Mouse (Mus musculus) kidney, embryonic 15.5 days (tissue): ENCODE data around the gene U2af1. TPM values are rescaled to one million over a fixed set of nuclear protein-coding genes. Genes with fewer than 3 reads are reported as not detected.
"Not testable (repeated sequence)": the region's sequence is repeated elsewhere in the genome, so short reads cannot be mapped to it uniquely, and the experiment has no call there.

Experiments used
- ATAC-seq: fragments of 200-750 bp; cut with Nextera tagmentation; replicated peaks from 2 replicates; pipeline ENCODE4 v1.8.0; 2017; ENCODE audit warnings: moderate TSS enrichment; ENCODE audit not compliant: low FRiP score
- H3K27ac ChIP-seq: fragments of 300-500 bp; sonication (generic); 2 replicates; pipeline ENCODE4 v1.5.1; 2015; ENCODE audit warnings: mild to moderate bottlenecking, inconsistent platforms
- H3K27me3 ChIP-seq: fragments of 300-500 bp; sonication (generic); 2 replicates; pipeline ENCODE4 v1.6.1; 2015; ENCODE audit warnings: inconsistent platforms
- H3K36me3 ChIP-seq: fragments of 300-500 bp; sonication (generic); 2 replicates; pipeline ENCODE4 v1.6.1; 2015; ENCODE audit warnings: inconsistent platforms
- H3K4me1 ChIP-seq: fragments of 300-500 bp; sonication (generic); 2 replicates; pipeline ENCODE4 v1.6.1; 2015; ENCODE audit warnings: inconsistent platforms
- H3K4me2 ChIP-seq: fragments of 300-500 bp; sonication (generic); 2 replicates; pipeline ENCODE4 v1.6.1; 2015; ENCODE audit warnings: moderate library complexity, mild to moderate bottlenecking, inconsistent platforms
- H3K4me3 ChIP-seq: fragments of 300-500 bp; sonication (generic); replicated peaks from 2 replicates; pipeline ENCODE4 v1.5.1; 2015; ENCODE audit warnings: mild to moderate bottlenecking, inconsistent platforms
- H3K9ac ChIP-seq: fragments of 300-500 bp; sonication (generic); 2 replicates; pipeline ENCODE4 v1.6.1; 2015; ENCODE audit warnings: mild to moderate bottlenecking, inconsistent platforms
- H3K9me3 ChIP-seq: fragments of 300-500 bp; sonication (generic); replicated peaks from 2 replicates; pipeline ENCODE4 v1.6.1; 2016; ENCODE audit warnings: inconsistent platforms
- WGBS: fragments of 180-500 bp; shearing (Covaris S2); methylation state at CpG from one replicate; pipeline ENCODE4 v1.1.7; 2015; ENCODE audit warnings: mixed read lengths; 5-methylcytosine and 5-hydroxymethylcytosine counted together
- polyA plus RNA-seq: library from polyadenylated mRNA; unstranded; fragments of >200 nt; fragmentation: Nextera tagmentation; extraction: Ambion mirVana; gene quantifications from 2 replicates; pipeline ENCODE4 v1.2.1, GENCODE M21; 2015

Gene U2af1
- 335 and 336 TPM in 2 replicates for polyA plus RNA-seq

DNA sequence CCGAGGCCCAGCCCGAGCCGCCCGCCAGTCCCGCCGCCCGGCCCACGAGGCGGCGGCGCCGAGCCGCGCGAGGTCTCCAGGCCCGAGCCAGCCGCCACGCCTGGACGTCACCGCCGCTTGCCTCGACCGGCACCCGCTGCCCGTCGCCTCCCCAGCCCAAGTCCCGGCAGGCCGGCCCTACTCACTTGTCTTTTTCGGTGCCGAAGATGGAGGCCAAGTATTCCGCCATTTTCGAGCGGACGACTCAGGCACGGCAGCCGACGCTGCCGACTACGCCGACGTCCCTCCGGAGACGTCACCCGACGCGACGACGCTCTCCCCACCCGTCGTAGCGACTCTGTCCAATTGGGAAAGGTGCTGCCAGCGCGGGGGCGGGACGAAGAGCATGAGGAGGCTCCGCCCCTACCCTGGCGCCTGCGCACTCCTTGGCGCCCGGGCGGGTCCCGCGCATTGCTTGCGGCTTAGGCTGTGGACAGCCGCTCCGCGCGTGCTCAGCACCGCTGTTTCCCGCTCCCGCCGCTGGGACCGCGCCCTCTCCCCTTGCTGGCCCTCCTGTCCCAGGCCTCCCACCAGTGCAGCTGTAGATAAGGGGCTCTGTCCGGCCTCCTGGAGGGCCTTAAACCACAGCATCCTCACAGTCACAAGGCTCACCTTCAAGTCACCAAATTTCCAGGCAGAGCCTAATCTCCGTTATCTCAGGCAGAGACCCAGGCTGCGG lies at the start of gene U2af1:
TSS of gene U2af1 (minus strand) at position 425 of the 718 bp plus-strand sequence.
- no peaks in the 10 kb centered on the region for H3K27me3 ChIP-seq
- H3K36me3 ChIP-seq: peaks cover 31% of the 10 kb centered on the region
- WGBS: under 1% methylated on average over 77 of the region's 77 CpGs
- peak; percentile 99 for ATAC-seq
- H3K4me2 ChIP-seq: peak within 1 kb of the TSS; percentile 92
- H3K4me3 ChIP-seq: peak within 1 kb of the TSS; percentile 70
- peak within 1 kb of the TSS; percentile 87 for H3K27ac ChIP-seq
- no peaks in the 10 kb centered on the region for H3K9me3 ChIP-seq
- H3K4me1 ChIP-seq: peaks cover 25% of the 10 kb centered on the region
- H3K9ac ChIP-seq: peak within 1 kb of the TSS; percentile 95

DNA sequence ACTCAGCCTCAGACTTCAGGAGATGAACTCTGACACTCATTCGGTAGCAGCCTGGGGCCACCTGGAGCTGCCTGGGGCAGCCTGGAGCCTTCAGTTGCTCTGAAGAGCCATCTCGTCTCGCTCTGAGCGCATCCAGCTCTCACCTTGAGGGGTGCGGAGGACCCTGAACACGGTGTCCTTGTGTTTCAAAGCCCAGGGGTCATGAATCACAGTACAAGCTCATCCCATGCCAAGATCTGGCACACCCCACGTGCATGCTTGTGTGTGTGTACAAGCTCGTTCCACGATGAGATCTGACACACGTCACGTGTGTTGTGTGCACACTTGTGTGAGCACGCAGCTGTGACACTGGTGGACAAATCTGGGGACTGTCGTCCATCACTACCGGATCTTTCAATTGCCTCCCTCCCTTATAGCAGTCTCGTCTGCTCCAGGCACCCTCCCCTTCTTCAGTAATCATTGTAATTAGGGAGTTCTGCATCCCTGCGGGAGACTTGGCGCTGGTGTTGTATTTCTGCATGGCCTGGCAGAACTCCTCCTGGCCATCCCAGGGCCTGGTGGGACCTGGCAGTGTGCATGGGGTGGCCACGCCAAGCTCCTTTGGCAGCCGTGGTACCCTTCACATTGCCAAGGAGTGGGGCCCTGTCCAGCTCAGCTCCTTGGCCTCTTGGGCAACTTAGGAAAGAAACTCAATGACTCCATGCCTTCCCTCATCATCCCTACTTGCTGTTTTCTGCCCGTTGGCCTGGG lies 46.8 kb upstream of the U2af1 start:
- WGBS: 57% methylated on average over 20 of the region's 20 CpGs

DNA sequence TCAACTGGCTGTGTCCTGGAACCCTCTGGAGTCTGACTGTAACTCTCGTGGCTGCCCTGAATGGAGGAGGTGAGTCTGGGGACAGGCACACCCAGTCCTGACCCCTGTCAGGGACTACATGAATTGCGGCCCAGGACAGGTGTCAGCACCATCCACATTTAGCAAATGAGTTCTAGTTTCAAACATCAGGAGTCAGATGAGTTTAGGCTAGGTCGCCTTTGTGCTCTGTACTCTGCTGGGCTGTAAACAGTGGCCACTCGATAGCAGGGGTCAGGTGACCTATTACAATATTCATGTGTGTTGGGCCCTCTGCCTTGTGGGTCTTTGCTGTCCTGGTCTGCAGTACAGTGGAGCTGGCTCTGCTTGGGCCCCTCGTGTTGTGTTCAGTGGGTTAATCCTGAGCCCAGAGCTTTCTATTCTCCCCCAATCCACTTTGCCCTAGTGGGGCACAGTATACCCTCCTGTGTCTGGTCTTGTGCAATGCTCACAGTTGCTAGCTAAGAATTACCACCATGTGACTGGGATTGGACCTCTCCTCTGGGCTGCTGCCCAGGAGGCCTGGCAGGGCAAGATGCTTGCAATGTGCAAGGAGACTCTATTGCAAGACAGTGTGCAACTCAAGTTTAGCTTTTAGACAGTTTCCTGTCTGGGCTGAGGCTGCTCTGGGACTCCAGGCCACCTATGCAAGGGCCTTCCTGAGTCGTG lies 44.7 kb upstream of the U2af1 start:
- H3K4me1 ChIP-seq: peaks cover 4% of the 10 kb centered on the region; the same call in 1 of the 2 replicates
- H3K36me3 ChIP-seq: no peaks in the 10 kb centered on the region
- no peak for ATAC-seq
- no peaks in the 10 kb centered on the region for H3K27me3 ChIP-seq
- H3K27ac ChIP-seq: no peak overlapping the region
- H3K4me2 ChIP-seq: no peak overlapping the region
- H3K9me3 ChIP-seq: no peaks in the 10 kb centered on the region
- H3K9ac ChIP-seq: no peak overlapping the region
- WGBS: 64% methylated on average over 6 of the region's 6 CpGs
- H3K4me3 ChIP-seq: no peak overlapping the region

More for the DNA sequence above, 46.8 kb upstream of the U2af1 start:
- ATAC-seq: no peak
- no peak overlapping the region for H3K9ac ChIP-seq
- H3K27ac ChIP-seq: no peak overlapping the region
- H3K4me2 ChIP-seq: no peak overlapping the region
- H3K27me3 ChIP-seq: no peaks in the 10 kb centered on the region
- H3K36me3 ChIP-seq: no peaks in the 10 kb centered on the region
- no peak overlapping the region for H3K4me3 ChIP-seq
- no peaks in the 10 kb centered on the region for H3K9me3 ChIP-seq
- peaks cover 6% of the 10 kb centered on the region; the same call in 1 of the 2 replicates for H3K4me1 ChIP-seq

DNA sequence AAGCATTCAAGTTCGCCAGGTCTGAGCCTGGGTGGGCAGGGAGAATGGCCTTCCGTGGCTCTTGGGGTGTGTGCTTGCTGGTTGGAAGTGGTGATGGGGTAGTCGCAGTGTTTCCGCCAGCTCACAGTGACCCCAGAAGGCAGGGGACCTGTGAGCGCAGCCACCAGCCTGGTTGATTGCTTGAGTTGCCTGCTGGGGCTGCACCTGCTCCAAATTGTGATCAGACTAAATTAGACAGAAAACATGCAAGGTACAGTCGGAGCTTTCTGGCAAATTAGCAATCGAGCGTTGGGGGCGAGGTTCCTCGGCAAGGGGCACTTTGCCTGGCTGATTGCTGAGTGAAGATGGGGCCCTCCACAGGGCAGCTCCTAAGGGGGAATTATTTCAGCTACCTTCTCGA lies 39.7 kb upstream of the U2af1 start:
- no peaks in the 10 kb centered on the region for H3K9me3 ChIP-seq
- no peak overlapping the region for H3K4me3 ChIP-seq
- peaks cover 12% of the 10 kb centered on the region for H3K4me1 ChIP-seq
- H3K27me3 ChIP-seq: no peaks in the 10 kb centered on the region
- H3K36me3 ChIP-seq: no peaks in the 10 kb centered on the region
- no peak overlapping the region for H3K4me2 ChIP-seq
- no peak overlapping the region for H3K9ac ChIP-seq
- no peak overlapping the region for H3K27ac ChIP-seq
- no peak for ATAC-seq
- WGBS: 68% methylated on average over 11 of the region's 11 CpGs

DNA sequence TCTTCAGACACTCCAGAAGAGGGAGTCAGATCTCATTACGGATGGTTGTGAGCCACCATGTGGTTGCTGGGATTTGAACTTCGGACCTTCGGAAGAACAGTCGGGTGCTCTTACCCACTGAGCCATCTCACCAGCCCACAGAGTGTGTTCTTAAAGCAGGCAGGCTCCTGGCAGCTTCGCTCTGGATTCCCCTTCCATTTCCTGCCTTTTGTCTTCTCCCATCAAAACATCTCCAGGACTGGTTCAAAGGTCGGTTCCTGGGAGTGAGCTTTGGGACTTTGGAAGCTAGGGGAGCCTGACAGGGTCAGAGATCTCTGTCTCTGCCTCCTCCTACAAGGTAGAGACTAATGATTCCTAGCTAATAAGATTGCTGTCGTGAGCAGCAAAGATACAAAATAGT lies 36.7 kb upstream of the U2af1 start:
- not testable (repeated sequence) for H3K9me3 ChIP-seq, H3K27me3 ChIP-seq, H3K4me2 ChIP-seq, ATAC-seq, H3K36me3 ChIP-seq, H3K4me3 ChIP-seq, H3K27ac ChIP-seq, H3K9ac ChIP-seq
- H3K4me1 ChIP-seq: peaks cover 20% of the 10 kb centered on the region
- WGBS: 81% methylated on average over 7 of the region's 7 CpGs

DNA sequence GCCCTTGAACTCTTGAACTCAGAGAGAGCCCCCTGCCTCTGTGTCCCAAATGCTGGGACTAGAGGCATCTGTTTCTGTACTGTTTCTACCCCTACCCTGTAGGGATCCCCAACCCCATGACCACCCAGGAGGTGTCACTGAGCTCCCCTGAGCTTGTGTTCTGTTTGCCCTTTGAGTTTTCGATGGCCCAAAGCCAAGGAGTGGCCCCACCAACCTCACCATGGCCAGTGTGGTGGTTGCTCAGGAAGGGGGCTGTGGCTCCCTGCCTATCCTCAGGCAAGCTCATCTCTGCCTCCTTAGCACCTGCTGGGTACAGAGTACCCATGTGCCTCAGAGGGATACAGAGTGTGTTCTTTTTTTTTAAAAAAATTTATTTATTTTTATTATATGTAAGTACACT lies 36.3 kb upstream of the U2af1 start:
- Histone ChIP-seq H3K27ac (no peak overlapping the region), H3K27me3 (0 out of 2 replicates have a peak, but pooled peaks cover 4% of the 10 kb centered on the region), H3K4me1 (peaks cover 20% of the 10 kb centered on the region), H3K36me3 (no peaks in the 10 kb centered on the region), H3K4me3 (no peak overlapping the region), H3K9ac (no peak overlapping the region), H3K4me2 (no peak overlapping the region), H3K9me3 (no peaks in the 10 kb centered on the region)
- WGBS: 84% methylated on average over 1 of the region's 1 CpGs
- ATAC-seq: no peak

DNA sequence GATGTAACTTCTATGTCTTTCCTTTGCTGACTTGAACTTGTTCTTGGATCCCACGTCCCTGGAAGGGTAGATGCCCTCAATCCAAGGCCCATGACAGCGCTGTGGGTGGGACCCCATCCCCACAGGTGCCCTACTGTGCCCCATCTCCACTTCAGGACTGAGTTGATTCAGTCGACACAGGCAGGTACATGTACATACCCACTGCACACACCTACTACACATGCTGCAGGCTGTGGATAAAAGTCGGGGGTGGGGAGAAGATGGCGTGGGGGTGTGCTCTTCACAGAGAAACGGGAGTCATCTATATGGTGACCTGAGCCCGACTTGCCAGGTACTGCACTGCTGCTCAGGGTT lies 35.3 kb upstream of the U2af1 start:
- no peak overlapping the region for H3K4me2 ChIP-seq
- no peak overlapping the region for H3K27ac ChIP-seq
- no peak overlapping the region for H3K9ac ChIP-seq
- H3K27me3 ChIP-seq: 0 out of 2 replicates have a peak, but pooled peaks cover 4% of the 10 kb centered on the region
- no peak overlapping the region for H3K4me3 ChIP-seq
- ATAC-seq: 0 out of 2 replicates have a peak, but pooled peaks have one; percentile 34
- 62% methylated on average over 7 of the region's 7 CpGs for WGBS
- no peaks in the 10 kb centered on the region for H3K9me3 ChIP-seq
- H3K36me3 ChIP-seq: no peaks in the 10 kb centered on the region
- peaks cover 20% of the 10 kb centered on the region for H3K4me1 ChIP-seq

DNA sequence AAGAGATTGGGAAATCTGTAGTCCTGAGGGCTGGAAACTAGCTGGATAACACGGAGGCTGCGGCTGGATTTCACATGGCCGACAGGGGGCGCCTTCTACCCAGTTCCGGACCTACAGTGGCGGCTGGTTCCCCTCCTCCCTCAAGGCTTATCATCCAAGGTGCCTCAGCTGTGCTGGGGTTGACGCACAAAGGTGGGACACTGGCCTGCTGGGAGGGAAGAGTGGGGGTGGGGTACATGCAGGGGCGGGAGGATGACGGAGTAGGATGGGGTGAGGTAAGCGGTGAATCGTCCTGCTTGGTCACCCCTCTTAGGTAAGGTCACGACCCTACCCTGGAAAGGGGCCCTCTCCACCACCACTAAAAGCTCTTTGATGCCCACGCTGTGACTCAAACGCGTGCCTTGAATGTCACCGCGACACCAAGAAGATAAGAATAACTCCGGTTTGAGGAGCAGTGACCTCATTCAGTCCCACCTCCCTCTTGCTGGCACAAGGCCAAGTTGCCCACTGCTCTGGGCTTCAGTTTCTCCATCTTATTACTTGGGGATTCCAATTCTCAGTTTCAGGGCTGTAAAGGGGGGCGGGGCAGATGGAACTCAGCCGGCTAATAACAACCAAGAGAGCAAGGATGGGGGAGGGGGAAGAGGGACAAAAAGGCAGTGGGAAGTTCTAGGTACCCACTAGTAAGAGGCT lies 34.8 kb upstream of the U2af1 start:
- 3% methylated on average over 20 of the region's 20 CpGs for WGBS
- ATAC-seq: peak; percentile 61
- H3K9ac ChIP-seq: no peak overlapping the region
- H3K36me3 ChIP-seq: no peaks in the 10 kb centered on the region
- peaks cover 20% of the 10 kb centered on the region for H3K4me1 ChIP-seq
- H3K4me3 ChIP-seq: peak overlapping the region; percentile 14
- 0 out of 2 replicates have a peak, but pooled peaks cover 4% of the 10 kb centered on the region for H3K27me3 ChIP-seq
- H3K4me2 ChIP-seq: peak overlapping the region; percentile 52
- no peaks in the 10 kb centered on the region for H3K9me3 ChIP-seq
- H3K27ac ChIP-seq: no peak overlapping the region

DNA sequence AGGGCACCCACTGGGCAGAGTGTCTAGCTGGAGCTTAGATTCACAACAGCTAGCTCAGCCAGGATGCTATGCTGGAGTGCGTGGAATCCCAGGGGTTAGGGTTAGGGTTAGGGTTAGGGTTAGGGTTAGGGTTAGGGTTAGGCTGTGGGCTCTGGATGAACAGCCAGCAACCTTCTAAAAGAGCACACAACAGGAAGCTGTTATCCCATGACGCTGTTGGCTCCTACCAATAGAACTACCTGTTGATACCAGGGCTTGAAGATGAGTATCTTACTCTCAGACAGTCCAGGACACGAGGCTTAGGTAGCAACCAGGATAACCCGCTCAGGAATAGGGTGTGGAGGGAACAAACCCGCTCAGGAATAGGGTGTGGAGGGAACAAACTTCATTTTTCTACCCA lies 34.2 kb upstream of the U2af1 start:
- Histone ChIP-seq H3K9ac (no peak overlapping the region), H3K27me3 (0 out of 2 replicates have a peak, but pooled peaks cover 4% of the 10 kb centered on the region), H3K36me3 (no peaks in the 10 kb centered on the region), H3K4me1 (peaks cover 21% of the 10 kb centered on the region), H3K4me2 (peak overlapping the region; percentile 52; the same call in 1 of the 2 replicates), H3K4me3 (no peak overlapping the region), H3K27ac (no peak overlapping the region), H3K9me3 (no peaks in the 10 kb centered on the region)
- 34% methylated on average over 5 of the region's 5 CpGs for WGBS
- 0 out of 2 replicates have a peak, but pooled peaks have one; percentile 20 for ATAC-seq

DNA sequence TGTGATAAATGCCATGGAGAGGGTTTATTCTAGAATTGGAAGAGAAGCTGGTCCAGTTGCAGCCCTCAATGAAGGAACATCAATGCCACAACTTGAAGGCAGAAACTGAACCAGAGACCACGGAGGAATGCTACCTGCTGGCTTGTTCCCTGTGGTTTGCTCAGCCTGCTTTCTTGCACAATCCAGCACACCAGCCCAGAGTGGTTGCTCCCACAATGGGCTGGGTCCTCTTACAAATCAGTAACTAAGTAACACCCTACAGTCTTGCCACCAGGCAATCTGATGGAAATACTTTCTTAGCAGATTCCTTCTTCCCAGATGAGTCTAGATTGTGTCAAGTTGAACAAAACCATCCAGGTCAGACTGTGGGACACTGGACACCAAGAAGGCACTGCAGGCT lies 30.9 kb upstream of the U2af1 start:
- no peak for ATAC-seq
- Histone ChIP-seq H3K9ac (no peak overlapping the region), H3K27ac (no peak overlapping the region), H3K27me3 (0 out of 2 replicates have a peak, but pooled peaks cover 4% of the 10 kb centered on the region), H3K4me3 (no peak overlapping the region), H3K36me3 (no peaks in the 10 kb centered on the region), H3K4me2 (no peak overlapping the region), H3K4me1 (peaks cover 41% of the 10 kb centered on the region), H3K9me3 (no peaks in the 10 kb centered on the region)
- 83% methylated on average over 1 of the region's 1 CpGs for WGBS

DNA sequence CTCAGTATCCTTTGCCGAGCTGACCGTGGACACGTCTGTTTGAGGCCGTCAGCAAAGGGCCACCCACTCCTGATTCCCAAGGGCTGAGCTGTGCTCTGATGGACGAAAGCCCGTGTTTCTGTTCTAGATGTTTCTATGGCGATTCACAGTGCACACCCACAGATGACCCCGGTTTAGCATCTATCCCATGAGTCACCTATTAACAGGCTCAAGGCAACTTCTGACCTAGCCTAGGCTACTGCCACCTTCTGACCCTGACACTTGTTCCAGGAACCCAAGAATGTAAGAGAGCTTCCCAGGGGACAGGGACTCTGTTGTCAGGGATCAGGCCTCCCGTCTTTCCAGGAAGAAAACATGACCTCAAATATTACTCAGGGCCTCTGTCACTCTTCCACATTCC lies 29.4 kb upstream of the U2af1 start:
- H3K27me3 ChIP-seq: 0 out of 2 replicates have a peak, but pooled peaks cover 4% of the 10 kb centered on the region
- peaks cover 32% of the 10 kb centered on the region for H3K4me1 ChIP-seq
- no peaks in the 10 kb centered on the region for H3K36me3 ChIP-seq
- WGBS: 42% methylated on average over 9 of the region's 9 CpGs
- ATAC-seq: no peak
- H3K27ac ChIP-seq: no peak overlapping the region
- no peak overlapping the region for H3K4me2 ChIP-seq
- no peak overlapping the region for H3K4me3 ChIP-seq
- H3K9ac ChIP-seq: no peak overlapping the region
- H3K9me3 ChIP-seq: no peaks in the 10 kb centered on the region
